Mouse (Mus musculus): ENCODE measurements around the gene Olfr1221.
"Not testable (repeated sequence)": the region's sequence is repeated elsewhere in the genome, so short reads cannot be mapped to it uniquely, and the experiment has no call there.

The Olfr1221 gene

GRCm38 (mm10) chr2:89117183-89117582, at the start of gene Olfr1221:
Olfr1221 (minus strand) TSS chr2:89117283.
- no peak for DNase-seq

- not testable (repeated sequence) for DNase-seq
Measured at GRCm38 (mm10) chr2:89164711-89165110, 47.6 kb upstream of the Olfr1221 start.

GRCm38 (mm10) chr2:89163991-89164390, 46.9 kb upstream of the Olfr1221 start, which contains the start of gene Olfr1224-ps1:
Olfr1224-ps1 (minus strand) TSS chr2:89164091.
- not testable (repeated sequence) for DNase-seq

GRCm38 (mm10) chr2:89151460-89151859, 34.4 kb upstream of the Olfr1221 start, which contains the start of gene Olfr1223:
Olfr1223 (minus strand) TSS chr2:89151560.
- DNase-seq: no peak

- DNase-seq: no peak
Measured at GRCm38 (mm10) chr2:89132954-89133353, 15.9 kb upstream of the Olfr1221 start, which contains the start of gene Olfr1222. Olfr1222 (minus strand) TSS chr2:89133054.

- DNase-seq: no peak
Measured at GRCm38 (mm10) chr2:89106735-89107134, 10.3 kb downstream of the Olfr1221 start, which contains the start of gene Olfr1220. Olfr1220 (minus strand) TSS chr2:89106835.

GRCm38 (mm10) chr2:89105651-89106050, 11.4 kb downstream of the Olfr1221 start:
- no peak for DNase-seq

GRCm38 (mm10) chr2:89093848-89094247, 23.2 kb downstream of the Olfr1221 start:
- DNase-seq: no peak

GRCm38 (mm10) chr2:89083413-89083812, 33.7 kb downstream of the Olfr1221 start, which contains the start of gene Olfr1219:
Olfr1219 (minus strand) TSS chr2:89083513.
- no peak for DNase-seq

GRCm38 (mm10) chr2:89081487-89081886, 35.6 kb downstream of the Olfr1221 start:
- DNase-seq: no peak

- DNase-seq: no peak
Measured at GRCm38 (mm10) chr2:89061087-89061486, 56.0 kb downstream of the Olfr1221 start, which contains the start of gene Olfr1218. Olfr1218 (minus strand) TSS chr2:89061187.
